Comparison of ENCODE assay signal across 9 mouse cellular contexts in genomic region chr16:45653009-45653933, GRCm38 (mm10). TPM values are rescaled to one million over a fixed set of nuclear protein-coding genes. Genes with fewer than 3 reads are reported as not detected.
DNase-seq lines count a peak whose midpoint lies in the region; ATAC-seq and TF ChIP-seq lines count a peak whose summit lies in the region.
"Had no signal": no experiment of that assay in that cellular context is flagged by ENCODE, and none has a peak within 500 bp of the region (broad histone marks: within the 10 kb centered on the region; RNA-seq: fewer than 3 reads in every experiment).

No protein-coding gene starts in this region.

- no peak; the same call in 1 of the 2 replicates for TF ChIP-seq CTCF in hindbrain, postnatal 0 days (IDR thresholded peaks at IDR 0.05; ENCODE audit: low read depth)

- no peak for DNase-seq in kidney, postnatal 10 days
- DNase-seq in hindbrain, postnatal 0 days (ENCODE audit: low spot score): no peak
- DNase-seq in adrenal gland, adult 18-20 months (ENCODE audit: low spot score in 2 of 2): no peak
- no peak for DNase-seq in thymus, postnatal 36 days
- DNase-seq in right cerebral cortex, adult 18-20 months: no peak
- DNase-seq: layer of hippocampus, postnatal 36 days had no signal

- H3K9me3 ChIP-seq in kidney, embryonic 15.5 days (replicated peaks): no peaks in the 10 kb centered on the region
- H3K9me3 ChIP-seq in hindbrain, postnatal 0 days (ENCODE audit: low read length): no peaks in the 10 kb centered on the region
- H3K9me3 ChIP-seq in midbrain, embryonic 15.5 days: no peaks in the 10 kb centered on the region

- H3K27me3 ChIP-seq in kidney, embryonic 15.5 days: peaks cover 27% of the 10 kb centered on the region
- H3K27me3 ChIP-seq in hindbrain, postnatal 0 days (ENCODE audit: insufficient read depth, low read length): no peaks in the 10 kb centered on the region
- H3K27me3 ChIP-seq in midbrain, embryonic 15.5 days (replicated peaks): 0 out of 2 replicates have a peak, but pooled peaks cover 6% of the 10 kb centered on the region

- H3K36me3 ChIP-seq in kidney, embryonic 15.5 days: no peaks in the 10 kb centered on the region
- no peaks in the 10 kb centered on the region for H3K36me3 ChIP-seq in hindbrain, postnatal 0 days (ENCODE audit: insufficient read depth, low read length)
- no peaks in the 10 kb centered on the region for H3K36me3 ChIP-seq in midbrain, embryonic 15.5 days (replicated peaks)

- ATAC-seq in kidney, embryonic 15.5 days (replicated peaks; ENCODE audit: low FRiP score): no peak
- ATAC-seq in common myeloid progenitor, adult 5-6 weeks (replicated peaks; ENCODE audit: low read depth, poor library complexity, severe bottlenecking): peak; percentile 55
- no peak for ATAC-seq in hindbrain, postnatal 0 days
- no peak; the same call in 1 of the 2 replicates for ATAC-seq in midbrain, embryonic 15.5 days (replicated peaks)

- peak overlapping the region; percentile 42 for H3K4me3 ChIP-seq in kidney, embryonic 15.5 days (replicated peaks)
- H3K4me3 ChIP-seq in hindbrain, postnatal 0 days (ENCODE audit: low read length): peak overlapping the region; percentile 34
- H3K4me3 ChIP-seq in midbrain, embryonic 15.5 days: peak overlapping the region; percentile 30

- 13% methylated on average over 17 of the region's 17 CpGs for WGBS in kidney, embryonic 15.5 days
- WGBS in hindbrain, postnatal 0 days: 18% methylated on average over 17 of the region's 17 CpGs
- WGBS in midbrain, embryonic 15.5 days: 13% methylated on average over 17 of the region's 17 CpGs

- peak overlapping the region; percentile 21; the same call in 1 of the 2 replicates for H3K9ac ChIP-seq in kidney, embryonic 15.5 days
- no peak overlapping the region; the same call in 1 of the 2 replicates for H3K9ac ChIP-seq in hindbrain, postnatal 0 days (replicated peaks; ENCODE audit: low read length)
- no peak overlapping the region; the same call in 1 of the 2 replicates for H3K9ac ChIP-seq in midbrain, embryonic 15.5 days

- H3K4me2 ChIP-seq in kidney, embryonic 15.5 days: peak overlapping the region; percentile 82
- H3K4me2 ChIP-seq in hindbrain, postnatal 0 days (ENCODE audit: low read depth, low read length): peak overlapping the region; percentile 62
- peak overlapping the region; percentile 55 for H3K4me2 ChIP-seq in midbrain, embryonic 15.5 days

- peaks cover 13% of the 10 kb centered on the region for H3K4me1 ChIP-seq in kidney, embryonic 15.5 days
- H3K4me1 ChIP-seq in hindbrain, postnatal 0 days (ENCODE audit: insufficient read depth, low read length): peaks cover 4% of the 10 kb centered on the region; the same call in 1 of the 2 replicates
- H3K4me1 ChIP-seq in midbrain, embryonic 15.5 days: peaks cover 4% of the 10 kb centered on the region

- no peak overlapping the region for H3K27ac ChIP-seq in kidney, embryonic 15.5 days
- no peak overlapping the region for H3K27ac ChIP-seq in hindbrain, postnatal 0 days
- H3K27ac ChIP-seq in midbrain, embryonic 15.5 days: no peak overlapping the region

RNA-seq across cellular contexts. Expression of gene BC016579, which starts 0.6 kb away (rescaled TPM):
- 0.23 and 0.30 TPM in 2 replicates for polyA plus RNA-seq in kidney, embryonic 15.5 days (2015; fragmentation: Nextera tagmentation; extraction: Ambion mirVana)
- 0.29 and 1.2 TPM in 2 replicates for total RNA-seq in common myeloid progenitor, adult 5-6 weeks (2017)
- not detected in 2 replicates for total RNA-seq in hindbrain, postnatal 0 days (2014; rRNA removed)
- polyA plus RNA-seq in hindbrain, postnatal 0 days (2015; fragmentation: Nextera tagmentation; extraction: Ambion mirVana): not detected in 2 replicates
- polyA plus RNA-seq in midbrain, embryonic 15.5 days (2015; fragmentation: Nextera tagmentation; extraction: Ambion mirVana): 0.10 TPM in 1 of 2 replicates, not detected in the other
- total RNA-seq in adrenal gland, adult 18-20 months (2021): under 1 TPM in 1 of 2 experiments, not detected in 1; 0.22 TPM

RNA-seq across cellular contexts. Expression of gene Tmprss7, which starts 40.2 kb away (rescaled TPM):
- polyA plus RNA-seq in kidney, embryonic 15.5 days (2015; fragmentation: Nextera tagmentation; extraction: Ambion mirVana): 0.09 TPM in 1 of 2 replicates, not detected in the other
- 0.73 TPM in 1 of 2 replicates, not detected in the other for total RNA-seq in common myeloid progenitor, adult 5-6 weeks (2017)
- 0.58 and 0.73 TPM in 2 replicates for total RNA-seq in hindbrain, postnatal 0 days (2014; rRNA removed)
- polyA plus RNA-seq in hindbrain, postnatal 0 days (2015; fragmentation: Nextera tagmentation; extraction: Ambion mirVana): 0.55 and 0.59 TPM in 2 replicates
- polyA plus RNA-seq in midbrain, embryonic 15.5 days (2015; fragmentation: Nextera tagmentation; extraction: Ambion mirVana): 0.59 and 0.72 TPM in 2 replicates
- under 1 TPM; 0.17 to 0.26 TPM for total RNA-seq in adrenal gland, adult 18-20 months (2021)

RNA-seq across cellular contexts. Expression of gene Gcsam, which starts 43.1 kb away (rescaled TPM):
- polyA plus RNA-seq in kidney, embryonic 15.5 days (2015; fragmentation: Nextera tagmentation; extraction: Ambion mirVana): 0.08 and 0.18 TPM in 2 replicates
- 1.2 and 1.7 TPM in 2 replicates for total RNA-seq in common myeloid progenitor, adult 5-6 weeks (2017)
- total RNA-seq in hindbrain, postnatal 0 days (2014; rRNA removed): not detected in 2 replicates
- polyA plus RNA-seq in hindbrain, postnatal 0 days (2015; fragmentation: Nextera tagmentation; extraction: Ambion mirVana): not detected in 2 replicates
- not detected in 2 replicates for polyA plus RNA-seq in midbrain, embryonic 15.5 days (2015; fragmentation: Nextera tagmentation; extraction: Ambion mirVana)
- under 1 TPM in 1 of 2 experiments, not detected in 1; 0.42 TPM for total RNA-seq in adrenal gland, adult 18-20 months (2021)
- total RNA-seq: layer of hippocampus, postnatal 36 days had no signal
